Mouse (Mus musculus) C2C12 (cell line): ENCODE results near the gene Slc25a33.

Source experiments
- CTCF ChIP-seq: IDR thresholded peaks from one replicate; pipeline ENCODE4 v1.5.1; 2011; ENCODE audit not compliant: control insufficient read depth, insufficient read depth, insufficient read length
- MAX ChIP-seq: IDR thresholded peaks from one replicate; pipeline ENCODE4 v1.6.1; 2011; ENCODE audit warnings: mild to moderate bottlenecking, control low read depth
- MYOD1 ChIP-seq: IDR thresholded peaks from one replicate; pipeline ENCODE4 v1.6.1; 2011; ENCODE audit warnings: low read depth; ENCODE audit not compliant: control insufficient read depth, insufficient read length
- MYOG ChIP-seq: IDR thresholded peaks from one replicate; pipeline ENCODE4 v1.6.1; 2011; ENCODE audit not compliant: control insufficient read depth, insufficient read length; ENCODE audit errors: extremely low read depth
- USF1 ChIP-seq: IDR thresholded peaks from one replicate; pipeline ENCODE4 v1.6.1; 2011; ENCODE audit warnings: low read depth, mild to moderate bottlenecking, control low read depth, moderate library complexity

- TF ChIP-seq CTCF, result no peak
- TF ChIP-seq MAX, result no peak
- no peak for TF ChIP-seq USF1
- TF ChIP-seq MYOG, result no peak
- no peak for TF ChIP-seq MYOD1
These were observed 28.2 kb upstream of the Slc25a33 start for GRCm38 (mm10) chr4:149802269-149802668.
